Mouse (Mus musculus) hindbrain, embryonic 14.5 days (tissue): ENCODE measurements around the gene C130050O18Rik. TPM values are rescaled to one million over a fixed set of nuclear protein-coding genes. Genes with fewer than 3 reads are reported as not detected.

Source experiments
- ATAC-seq: fragments of 200-750 bp; cut with Nextera tagmentation; 2 replicates; pipeline ENCODE4 v1.8.0; 2017; ENCODE audit warnings: moderate number of reproducible peaks, mild to moderate bottlenecking, moderate TSS enrichment, moderate library complexity; ENCODE audit not compliant: low FRiP score
- DNase-seq: peaks from one replicate; pipeline ENCODE4 v3.0.0-alpha.2; 2015; ENCODE audit warnings: low spot score
- H3K27ac ChIP-seq: fragments of 300-500 bp; sonication (generic); 2 replicates; pipeline ENCODE4 v1.5.1; 2014; ENCODE audit warnings: mild to moderate bottlenecking, moderate library complexity
- H3K27me3 ChIP-seq: fragments of 300-500 bp; sonication (generic); 2 replicates; pipeline ENCODE4 v1.6.1; 2014; ENCODE audit warnings: mild to moderate bottlenecking, low read length, mixed read lengths; ENCODE audit not compliant: control insufficient read depth, insufficient read depth
- H3K36me3 ChIP-seq: fragments of 300-500 bp; sonication (generic); replicated peaks from 2 replicates; pipeline ENCODE4 v1.6.1; 2014; ENCODE audit not compliant: control insufficient read depth, insufficient read depth
- H3K4me1 ChIP-seq: fragments of 300-500 bp; sonication (generic); replicated peaks from 2 replicates; pipeline ENCODE4 v1.6.1; 2014; ENCODE audit warnings: antibody characterized with exemption, low read length, mixed read lengths; ENCODE audit not compliant: control insufficient read depth, insufficient read depth
- H3K4me2 ChIP-seq: fragments of 300-500 bp; sonication (generic); replicated peaks from 2 replicates; pipeline ENCODE4 v1.6.1; 2014; ENCODE audit warnings: mild to moderate bottlenecking, moderate library complexity
- H3K4me3 ChIP-seq: fragments of 300-500 bp; sonication (generic); replicated peaks from 2 replicates; pipeline ENCODE4 v1.5.1; 2014; ENCODE audit warnings: mild to moderate bottlenecking, low read length
- H3K9ac ChIP-seq: fragments of 300-500 bp; sonication (generic); 2 replicates; pipeline ENCODE4 v1.6.1; 2014
- H3K9me3 ChIP-seq: fragments of 300-500 bp; sonication (generic); 2 replicates; pipeline ENCODE4 v1.6.1; 2016; ENCODE audit warnings: low read length; ENCODE audit not compliant: control insufficient read depth
- WGBS: fragments of 180-500 bp; shearing (Covaris S2); extraction: QIAGEN DNeasy Blood & Tissue Kit; methylation state at CpG from one replicate; pipeline ENCODE4 v1.1.7; 2014; 5-methylcytosine and 5-hydroxymethylcytosine counted together
- polyA plus RNA-seq: library from polyadenylated mRNA; unstranded; fragments of >200 nt; fragmentation: Nextera tagmentation; extraction: Ambion mirVana; gene quantifications from 2 replicates; pipeline ENCODE4 v1.2.1, GENCODE M21; 2014

The C130050O18Rik gene
- polyA plus RNA-seq, 1 experiment from 2014 or later: 0.32 TPM

- Histone ChIP-seq H3K9ac (no peak overlapping the region), H3K9me3 (no peaks in the 10 kb centered on the region), H3K4me1 (no peaks in the 10 kb centered on the region; the same call in 1 of the 2 replicates), H3K36me3 (no peaks in the 10 kb centered on the region), H3K4me3 (no peak overlapping the region), H3K27ac (0 out of 2 replicates have a peak overlapping the region, but pooled peaks have one; percentile 38), H3K4me2 (no peak overlapping the region), H3K27me3 (no peaks in the 10 kb centered on the region)
- DNase-seq: no peak
- 92% methylated on average over 3 of the region's 3 CpGs for WGBS
- ATAC-seq: no peak
Measured at GRCm38 (mm10) chr5:139405953-139406352, 873 bp downstream of the C130050O18Rik start.

GRCm38 (mm10) chr5:139407121-139407885 lies 2.2 kb downstream of the C130050O18Rik start:
- no peaks in the 10 kb centered on the region for H3K27me3 ChIP-seq
- H3K4me2 ChIP-seq: no peak overlapping the region
- H3K36me3 ChIP-seq: no peaks in the 10 kb centered on the region
- no peak overlapping the region for H3K9ac ChIP-seq
- no peaks in the 10 kb centered on the region for H3K9me3 ChIP-seq
- DNase-seq: no peak
- no peaks in the 10 kb centered on the region; the same call in 1 of the 2 replicates for H3K4me1 ChIP-seq
- H3K27ac ChIP-seq: no peak overlapping the region
- H3K4me3 ChIP-seq: no peak overlapping the region
- no peak for ATAC-seq
- 82% methylated on average over 14 of the region's 14 CpGs for WGBS

GRCm38 (mm10) chr5:139408511-139408910 lies 3.4 kb downstream of the C130050O18Rik start:
- Histone ChIP-seq H3K36me3 (no peaks in the 10 kb centered on the region), H3K4me2 (no peak overlapping the region), H3K9me3 (no peaks in the 10 kb centered on the region), H3K27ac (no peak overlapping the region), H3K4me3 (no peak overlapping the region), H3K9ac (no peak overlapping the region), H3K27me3 (no peaks in the 10 kb centered on the region), H3K4me1 (no peaks in the 10 kb centered on the region; the same call in 1 of the 2 replicates)
- ATAC-seq (no peak), DNase-seq (no peak)
- 87% methylated on average over 7 of the region's 7 CpGs for WGBS

GRCm38 (mm10) chr5:139409412-139409811 lies 4.3 kb downstream of the C130050O18Rik start:
- Histone ChIP-seq H3K9ac (no peak overlapping the region), H3K4me1 (no peaks in the 10 kb centered on the region; the same call in 1 of the 2 replicates), H3K4me3 (no peak overlapping the region), H3K9me3 (no peaks in the 10 kb centered on the region), H3K36me3 (no peaks in the 10 kb centered on the region), H3K27me3 (no peaks in the 10 kb centered on the region), H3K4me2 (no peak overlapping the region), H3K27ac (no peak overlapping the region)
- no peak for DNase-seq
- ATAC-seq: no peak
- WGBS: 93% methylated on average over 12 of the region's 12 CpGs

- Histone ChIP-seq H3K27me3 (no peaks in the 10 kb centered on the region), H3K27ac (no peak overlapping the region), H3K4me3 (no peak overlapping the region), H3K9me3 (no peaks in the 10 kb centered on the region), H3K36me3 (no peaks in the 10 kb centered on the region), H3K4me2 (no peak overlapping the region), H3K4me1 (no peaks in the 10 kb centered on the region; the same call in 1 of the 2 replicates), H3K9ac (no peak overlapping the region)
- 92% methylated on average over 4 of the region's 4 CpGs for WGBS
- DNase-seq: no peak
- no peak for ATAC-seq
Measured at GRCm38 (mm10) chr5:139410056-139410455, 5.0 kb downstream of the C130050O18Rik start.

- Histone ChIP-seq H3K9me3 (no peaks in the 10 kb centered on the region), H3K4me1 (no peaks in the 10 kb centered on the region), H3K27me3 (no peaks in the 10 kb centered on the region), H3K27ac (no peak overlapping the region), H3K36me3 (no peaks in the 10 kb centered on the region), H3K4me2 (no peak overlapping the region), H3K9ac (no peak overlapping the region), H3K4me3 (no peak overlapping the region)
- DNase-seq: no peak
- WGBS: 95% methylated on average over 6 of the region's 6 CpGs
- ATAC-seq: no peak
Measured at GRCm38 (mm10) chr5:139411117-139411516, 6.0 kb downstream of the C130050O18Rik start.

- 65% methylated on average over 15 of the region's 15 CpGs for WGBS
- no peaks in the 10 kb centered on the region for H3K36me3 ChIP-seq
Measured at GRCm38 (mm10) chr5:139411665-139412314, 6.7 kb downstream of the C130050O18Rik start.

GRCm38 (mm10) chr5:139413545-139413944 lies 8.5 kb downstream of the C130050O18Rik start:
- H3K9ac ChIP-seq: no peak overlapping the region
- H3K4me2 ChIP-seq: no peak overlapping the region
- no peaks in the 10 kb centered on the region for H3K36me3 ChIP-seq
- H3K9me3 ChIP-seq: no peaks in the 10 kb centered on the region
- 87% methylated on average over 4 of the region's 4 CpGs for WGBS
- peaks cover 6% of the 10 kb centered on the region; the same call in 1 of the 2 replicates for H3K4me1 ChIP-seq
- H3K27me3 ChIP-seq: no peaks in the 10 kb centered on the region
- ATAC-seq: no peak
- no peak overlapping the region for H3K4me3 ChIP-seq
- H3K27ac ChIP-seq: no peak overlapping the region
- DNase-seq: no peak

More at GRCm38 (mm10) chr5:139411665-139412314, 6.7 kb downstream of the C130050O18Rik start:
- no peak overlapping the region for H3K4me2 ChIP-seq
- no peak overlapping the region for H3K4me3 ChIP-seq
- no peak for DNase-seq
- H3K4me1 ChIP-seq: no peaks in the 10 kb centered on the region
- H3K9me3 ChIP-seq: no peaks in the 10 kb centered on the region
- ATAC-seq: no peak
- no peak overlapping the region for H3K27ac ChIP-seq
- H3K27me3 ChIP-seq: no peaks in the 10 kb centered on the region
- H3K9ac ChIP-seq: no peak overlapping the region

- Histone ChIP-seq H3K9me3 (no peaks in the 10 kb centered on the region), H3K9ac (no peak overlapping the region), H3K4me3 (no peak overlapping the region), H3K27me3 (no peaks in the 10 kb centered on the region), H3K27ac (no peak overlapping the region), H3K4me2 (no peak overlapping the region), H3K36me3 (no peaks in the 10 kb centered on the region), H3K4me1 (peaks cover 17% of the 10 kb centered on the region)
- 93% methylated on average over 5 of the region's 5 CpGs for WGBS
- ATAC-seq: no peak
- DNase-seq: no peak
Measured at GRCm38 (mm10) chr5:139415001-139415400, 9.9 kb downstream of the C130050O18Rik start.
